ENCODE assay signal across 13 mouse cellular contexts in the genomic region with DNA sequence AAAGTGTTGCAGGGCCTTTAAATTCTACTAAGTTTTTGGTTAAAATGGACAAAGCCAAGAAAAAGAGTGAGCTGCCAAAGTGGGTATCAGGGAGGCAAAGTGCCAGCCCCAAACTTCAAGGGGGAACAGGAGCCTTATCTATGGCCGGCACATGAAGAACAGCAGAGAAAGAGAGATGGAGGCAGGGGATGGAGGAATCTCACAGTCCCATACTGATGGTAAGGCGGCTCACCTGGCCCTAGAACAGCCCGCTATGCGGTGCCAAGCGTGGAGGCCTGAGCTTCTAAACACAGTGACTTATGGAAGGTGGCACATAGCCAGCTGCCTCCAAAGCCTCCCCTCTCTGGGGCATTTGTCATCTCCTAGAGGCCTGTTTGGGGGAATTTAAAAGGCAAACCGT.
A peak's percentile ranks its signal among the peaks of the same experiment; 100 is the strongest.
DNase-seq lines count a peak whose midpoint lies in the region; ATAC-seq and TF ChIP-seq lines count a peak whose summit lies in the region.
"Had no signal": no experiment of that assay in that cellular context is flagged by ENCODE, and none has a peak within 500 bp of the region (broad histone marks: within the 10 kb centered on the region; RNA-seq: fewer than 3 reads in every experiment).

No protein-coding gene starts in this region.

- peak; percentile 63 for DNase-seq in cerebellum, adult 9-11 months
- no peak for DNase-seq in cerebellum, adult 11 months
- DNase-seq in lung, postnatal 10 days, result no peak
- DNase-seq in left cerebral cortex, postnatal 10 days (ENCODE audit: extremely low spot score in 1 of 2, low spot score in 2 of 2), result no peak
- DNase-seq in layer of hippocampus, postnatal 14 days (ENCODE audit: low spot score in 2 of 2), result no peak
- DNase-seq: heart, postnatal 4 days; kidney, postnatal 25 days; spleen, adult 18-20 months had no signal

- no peak for ATAC-seq in lung, embryonic 15.5 days (ENCODE audit: borderline replicate concordance, extremely low read depth, low FRiP score, low TSS enrichment)
- ATAC-seq in intestine, embryonic 15.5 days, result no peak
- ATAC-seq: midbrain, embryonic 13.5 days had no signal

- H3K9ac ChIP-seq in lung, embryonic 15.5 days, result no peak overlapping the region
- no peak overlapping the region for H3K9ac ChIP-seq in intestine, embryonic 15.5 days
- H3K9ac ChIP-seq: forebrain, embryonic 12.5 days; midbrain, embryonic 13.5 days had no signal

- TF ChIP-seq POLR2A in small intestine, adult 2 months (IDR thresholded peaks at IDR 0.05; ENCODE audit: low read depth, low read length), result no peak

- H3K4me3 ChIP-seq in lung, embryonic 15.5 days, result no peak overlapping the region
- H3K4me3 ChIP-seq in intestine, embryonic 15.5 days (replicated peaks), result no peak overlapping the region
- peak overlapping the region; percentile 10; the same call in 1 of the 2 replicates for H3K4me3 ChIP-seq in small intestine, adult 2 months (ENCODE audit: low read depth, low read length)
- H3K4me3 ChIP-seq: forebrain, embryonic 12.5 days; midbrain, embryonic 13.5 days had no signal

- intact Hi-C loops in left cerebral cortex, postnatal 10 days (cut with DNase I), result no loop called here

- WGBS in lung, embryonic 15.5 days, result 73% methylated on average over 6 of the region's 6 CpGs
- 62% methylated on average over 6 of the region's 6 CpGs for WGBS in intestine, embryonic 15.5 days
- 23% methylated on average over 6 of the region's 6 CpGs for WGBS in small intestine, adult 2 months

- no peaks in the 10 kb centered on the region for H3K36me3 ChIP-seq in lung, embryonic 15.5 days
- H3K36me3 ChIP-seq in intestine, embryonic 15.5 days, result no peaks in the 10 kb centered on the region
- H3K36me3 ChIP-seq in small intestine, adult 2 months (ENCODE audit: control insufficient read depth, insufficient read depth, low read length), result no peaks in the 10 kb centered on the region
- H3K36me3 ChIP-seq: forebrain, embryonic 12.5 days; midbrain, embryonic 13.5 days had no signal

- no peak for TF ChIP-seq CTCF in small intestine, adult 2 months (IDR thresholded peaks at IDR 0.05; ENCODE audit: extremely low read depth, insufficient read length, insufficient replicate concordance, low read depth, low read length)

- no peaks in the 10 kb centered on the region for H3K27me3 ChIP-seq in lung, embryonic 15.5 days
- H3K27me3 ChIP-seq in intestine, embryonic 15.5 days (replicated peaks), result no peaks in the 10 kb centered on the region
- no peaks in the 10 kb centered on the region for H3K27me3 ChIP-seq in small intestine, adult 2 months (ENCODE audit: control insufficient read depth, insufficient read depth, low read length)
- H3K27me3 ChIP-seq: forebrain, embryonic 12.5 days; midbrain, embryonic 13.5 days had no signal

- no peaks in the 10 kb centered on the region for H3K9me3 ChIP-seq in lung, embryonic 15.5 days
- H3K9me3 ChIP-seq in intestine, embryonic 15.5 days, result no peaks in the 10 kb centered on the region
- H3K9me3 ChIP-seq: forebrain, embryonic 12.5 days; midbrain, embryonic 13.5 days had no signal

- H3K4me2 ChIP-seq in lung, embryonic 15.5 days, result no peak overlapping the region
- H3K4me2 ChIP-seq in intestine, embryonic 15.5 days (replicated peaks), result peak overlapping the region; percentile 46
- H3K4me2 ChIP-seq: forebrain, embryonic 12.5 days; midbrain, embryonic 13.5 days had no signal

- peaks cover 30% of the 10 kb centered on the region for H3K4me1 ChIP-seq in lung, embryonic 15.5 days
- peaks cover 52% of the 10 kb centered on the region for H3K4me1 ChIP-seq in intestine, embryonic 15.5 days (replicated peaks)
- H3K4me1 ChIP-seq in small intestine, adult 2 months (ENCODE audit: control insufficient read depth, insufficient read depth, insufficient read length, low read length), result peaks cover 38% of the 10 kb centered on the region

- H3K27ac ChIP-seq in lung, embryonic 15.5 days, result 0 out of 2 replicates have a peak overlapping the region, but pooled peaks have one; percentile 13
- H3K27ac ChIP-seq in intestine, embryonic 15.5 days, result peak overlapping the region; percentile 67
- H3K27ac ChIP-seq in small intestine, adult 2 months (ENCODE audit: insufficient read depth, low read depth, low read length), result peak overlapping the region; percentile 34; the same call in 1 of the 2 replicates
- H3K27ac ChIP-seq: forebrain, embryonic 12.5 days; midbrain, embryonic 13.5 days had no signal

Comparison
In these comparisons a context has a peak if more than half of its experiments do, and no peak if none do; other contexts are left out.
1. H3K27ac ChIP-seq: peak in every context shown above with its lines; median percentile 67 in intestine, embryonic 15.5 days; 34 in small intestine, adult 2 months; 13 in lung, embryonic 15.5 days.